Mouse (Mus musculus): Measurements from ENCODE around the gene Rln1. TPM values are rescaled to one million over a fixed set of nuclear protein-coding genes. Genes with fewer than 3 reads are reported as not detected.

The Rln1 gene
- polyA plus RNA-seq (2017; shearing (Covaris generic)), result under 1 TPM in 1 of 2 experiments, not detected in 1; 0.31 TPM

GRCm38 (mm10) chr19:29334068-29334745 is at the start of gene Rln1:
Gene Rln1, minus strand, starts transcription at chr19:29334670.

GRCm38 (mm10) chr19:29366969-29367622 is 32.6 kb upstream of the Rln1 start, which contains the start of the genes Plgrkt and Cd274:
Gene Plgrkt, minus strand, starts transcription at chr19:29367390.
Gene Cd274, plus strand, starts transcription at chr19:29367455.

GRCm38 (mm10) chr19:29325053-29325851 is 9.2 kb downstream of the Rln1 start, which contains the start of gene Insl6:
Gene Insl6, minus strand, starts transcription at chr19:29325356.

Other genes with a start within 250 kb of the Rln1 start
- gene Rcl1, start 233.3 kb downstream of the Rln1 start, polyA plus RNA-seq (2017; shearing (Covaris generic)), result 10 to 100 TPM; 28.5 to 62.0 TPM
- 100 to 1,000 TPM in 1 of 2 experiments, 10 to 100 TPM in 1; 91.4 to 125 TPM for gene Jak2, start 82.8 kb downstream of the Rln1 start, polyA plus RNA-seq (2017; shearing (Covaris generic))
- gene Insl6, start 9.3 kb downstream of the Rln1 start, polyA plus RNA-seq (2017; shearing (Covaris generic)), result 10 to 100 TPM; 17.6 to 18.8 TPM
- gene Plgrkt, start 32.7 kb upstream of the Rln1 start, polyA plus RNA-seq (2017; shearing (Covaris generic)), result 100 to 1,000 TPM; 238 to 244 TPM
- 10 to 100 TPM; 31.1 to 53.8 TPM for gene Cd274, start 32.8 kb upstream of the Rln1 start, polyA plus RNA-seq (2017; shearing (Covaris generic))
- 10 to 100 TPM; 11.2 to 22.7 TPM for gene Pdcd1lg2, start 76.2 kb upstream of the Rln1 start, polyA plus RNA-seq (2017; shearing (Covaris generic))
- gene Ric1, start 187.6 kb upstream of the Rln1 start, polyA plus RNA-seq (2017; shearing (Covaris generic)), result 1 to 10 TPM; 6.8 to 9.4 TPM